Mouse (Mus musculus): ENCODE measurements around the gene Cacnb1. TPM values are rescaled to one million over a fixed set of nuclear protein-coding genes. Genes with fewer than 3 reads are reported as not detected.

Gene Cacnb1
- total RNA-seq, 2 experiments from 2014 or later: 199 to 214 TPM

- DNase-seq: no peak
- Histone ChIP-seq H3K4me3 (peak overlapping the region; percentile 70), H3K27ac (0 out of 2 replicates have a peak overlapping the region, but pooled peaks have one; percentile 12)
- TF ChIP-seq CTCF (IDR thresholded peaks at IDR 0.05): no peak
- intact Hi-C loops (cut with DNase I): no loop called here
These were observed 29.5 kb upstream of the Cacnb1 start for GRCm38 (mm10) chr11:98052129-98052988.

GRCm38 (mm10) chr11:98051611-98052128, 28.8 kb upstream of the Cacnb1 start:
- DNase-seq: no peak
- Histone ChIP-seq H3K27ac (no peak overlapping the region), H3K4me3 (peak overlapping the region; percentile 70)
- TF ChIP-seq CTCF (IDR thresholded peaks at IDR 0.05): no peak
- intact Hi-C loops (cut with DNase I): no loop called here

GRCm38 (mm10) chr11:98050940-98051339, 28.1 kb upstream of the Cacnb1 start:
- TF ChIP-seq CTCF (IDR thresholded peaks at IDR 0.05): no peak
- no peak for DNase-seq
- H3K27ac ChIP-seq: no peak overlapping the region
- intact Hi-C loops (cut with DNase I): no loop called here
- no peak overlapping the region for H3K4me3 ChIP-seq

- TF ChIP-seq CTCF (IDR thresholded peaks at IDR 0.05): no peak
- no peak overlapping the region for H3K27ac ChIP-seq
- intact Hi-C loops (cut with DNase I): no loop called here
- no peak overlapping the region for H3K4me3 ChIP-seq
- DNase-seq: no peak
These were observed 27.6 kb upstream of the Cacnb1 start for GRCm38 (mm10) chr11:98050520-98050815.

- TF ChIP-seq CTCF (IDR thresholded peaks at IDR 0.05): no peak
- DNase-seq: no peak
- H3K4me3 ChIP-seq: no peak overlapping the region
- intact Hi-C loops (cut with DNase I): no loop called here
- no peak overlapping the region for H3K27ac ChIP-seq
These were observed 27.1 kb upstream of the Cacnb1 start for GRCm38 (mm10) chr11:98049672-98050519.

- TF ChIP-seq CTCF (IDR thresholded peaks at IDR 0.05): no peak
- peak; percentile 79 for DNase-seq
- Histone ChIP-seq H3K27ac (no peak overlapping the region), H3K4me3 (no peak overlapping the region)
- intact Hi-C loops (cut with DNase I): no loop called here
These were observed 24.9 kb upstream of the Cacnb1 start for GRCm38 (mm10) chr11:98047745-98048144.

- DNase-seq: no peak
- intact Hi-C loops (cut with DNase I): no loop called here
- no peak for TF ChIP-seq CTCF (IDR thresholded peaks at IDR 0.05)
- Histone ChIP-seq H3K27ac (no peak overlapping the region), H3K4me3 (no peak overlapping the region)
These were observed 23.6 kb upstream of the Cacnb1 start for GRCm38 (mm10) chr11:98046466-98046865.

- H3K27ac ChIP-seq: no peak overlapping the region
- DNase-seq: no peak
- intact Hi-C loops (cut with DNase I): no loop called here
- peak; percentile 6; the same call in 1 of the 2 replicates for TF ChIP-seq CTCF (IDR thresholded peaks at IDR 0.05)
- no peak overlapping the region for H3K4me3 ChIP-seq
These were observed 22.8 kb upstream of the Cacnb1 start for GRCm38 (mm10) chr11:98045596-98045995.

- intact Hi-C loops (cut with DNase I): no loop called here
- Histone ChIP-seq H3K4me3 (no peak overlapping the region), H3K27ac (no peak overlapping the region)
- no peak for DNase-seq
- TF ChIP-seq CTCF (IDR thresholded peaks at IDR 0.05): no peak
These were observed 21.2 kb upstream of the Cacnb1 start for GRCm38 (mm10) chr11:98044074-98044473.

- intact Hi-C loops (cut with DNase I): no loop called here
- no peak for TF ChIP-seq CTCF (IDR thresholded peaks at IDR 0.05)
- H3K27ac ChIP-seq: no peak overlapping the region
- no peak overlapping the region for H3K4me3 ChIP-seq
- DNase-seq: no peak
These were observed 19.9 kb upstream of the Cacnb1 start for GRCm38 (mm10) chr11:98042741-98043140.

GRCm38 (mm10) chr11:98040975-98041374, 18.1 kb upstream of the Cacnb1 start:
- TF ChIP-seq CTCF (IDR thresholded peaks at IDR 0.05): no peak
- no peak for DNase-seq
- H3K27ac ChIP-seq: no peak overlapping the region
- H3K4me3 ChIP-seq: no peak overlapping the region
- intact Hi-C loops (cut with DNase I): no loop called here

GRCm38 (mm10) chr11:98037871-98038270, 15.0 kb upstream of the Cacnb1 start:
- intact Hi-C loops (cut with DNase I): no loop called here
- TF ChIP-seq CTCF (IDR thresholded peaks at IDR 0.05): no peak

GRCm38 (mm10) chr11:98035977-98036377, 13.1 kb upstream of the Cacnb1 start:
- intact Hi-C loops (cut with DNase I): no loop called here
- TF ChIP-seq CTCF (IDR thresholded peaks at IDR 0.05): no peak
- peak overlapping the region; percentile 49 for H3K27ac ChIP-seq

More at GRCm38 (mm10) chr11:98037871-98038270, 15.0 kb upstream of the Cacnb1 start:
- DNase-seq: no peak
- Histone ChIP-seq H3K27ac (no peak overlapping the region), H3K4me3 (no peak overlapping the region)

More at GRCm38 (mm10) chr11:98035977-98036377, 13.1 kb upstream of the Cacnb1 start:
- H3K4me3 ChIP-seq: peak overlapping the region; percentile 65
- peak; percentile 78 for DNase-seq
